Mouse (Mus musculus): ENCODE measurements around the gene Armc5.
A peak's percentile ranks its signal among the peaks of the same experiment; 100 is the strongest.

Armc5 gene

GRCm38 (mm10) chr7:128288923-128289544 is 51.9 kb downstream of the Armc5 start:
- DNase-seq (ENCODE audit: low spot score), result peak; percentile 71
